Mouse (Mus musculus) cortical plate, adult 2 months (tissue): ENCODE results near the gene Cst6. TPM values are rescaled to one million over a fixed set of nuclear protein-coding genes. Genes with fewer than 3 reads are reported as not detected.

Source experiments
- H3K27ac ChIP-seq: fragments of 200-500 bp; 2 replicates; pipeline ENCODE4 v1.5.1; 2012; ENCODE audit warnings: low read length, control low read depth, inconsistent platforms; ENCODE audit not compliant: insufficient read depth
- H3K4me1 ChIP-seq: fragments of 200-500 bp; 2 replicates; pipeline ENCODE4 v1.6.1; 2011; ENCODE audit warnings: low read length; ENCODE audit not compliant: control insufficient read depth, insufficient read depth
- H3K4me3 ChIP-seq: fragments of 200-500 bp; 2 replicates; pipeline ENCODE4 v1.5.1; 2011; ENCODE audit warnings: mild to moderate bottlenecking, low read length, control low read depth; ENCODE audit not compliant: insufficient read depth
- CTCF ChIP-seq: fragments of 200-500 bp; IDR thresholded peaks from 2 replicates; pipeline ENCODE4 v1.5.1; 2011; ENCODE audit warnings: mild to moderate bottlenecking, control low read depth, low read length; ENCODE audit not compliant: insufficient read depth; ENCODE audit errors: extremely low read depth
- POLR2A ChIP-seq: fragments of 200-500 bp; IDR thresholded peaks from 2 replicates; pipeline ENCODE4 v1.6.1; 2011; ENCODE audit warnings: mild to moderate bottlenecking, low read length, control low read depth; ENCODE audit not compliant: insufficient read depth; ENCODE audit errors: extremely low read depth
- polyA plus RNA-seq: library from polyadenylated mRNA; depleted of rRNA; stranded (reverse); fragments of >200 nt; gene quantifications from 2 replicates; pipeline ENCODE4 v1.2.3, GENCODE M21; 2012

The Cst6 gene
- polyA plus RNA-seq, 1 experiment = 22.3 TPM

DNA sequence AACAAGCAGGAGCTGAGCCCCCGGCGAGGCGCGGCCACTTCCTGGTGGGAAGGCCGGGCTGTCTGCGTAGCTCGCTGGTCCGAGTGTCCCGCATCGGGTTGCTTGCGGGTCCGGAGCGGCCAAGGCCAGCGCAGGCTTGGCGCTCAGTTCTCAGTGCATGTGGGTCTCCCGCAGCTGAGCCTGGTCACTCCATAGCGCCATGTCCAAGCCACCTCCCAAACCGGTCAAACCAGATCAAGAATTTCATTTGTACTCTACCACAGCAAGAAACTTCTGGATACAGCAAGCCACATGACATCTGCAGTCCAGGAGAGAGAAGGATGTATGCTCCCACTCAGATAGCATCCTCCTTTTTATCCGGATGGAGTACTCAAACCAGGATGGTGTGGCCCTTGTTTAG, 21.4 kb downstream of the Cst6 start:
- H3K27ac ChIP-seq = no peak overlapping the region
- TF ChIP-seq CTCF = no peak
- TF ChIP-seq POLR2A = no peak
- no peak overlapping the region for H3K4me3 ChIP-seq
- H3K4me1 ChIP-seq = no peaks in the 10 kb centered on the region

- Histone ChIP-seq H3K4me3 (no peak overlapping the region), H3K4me1 (no peaks in the 10 kb centered on the region), H3K27ac (no peak overlapping the region)
- TF ChIP-seq CTCF (no peak), POLR2A (no peak)
These were observed 25.6 kb downstream of the Cst6 start for GRCm38 (mm10) chr19:5323801-5324200.

DNA sequence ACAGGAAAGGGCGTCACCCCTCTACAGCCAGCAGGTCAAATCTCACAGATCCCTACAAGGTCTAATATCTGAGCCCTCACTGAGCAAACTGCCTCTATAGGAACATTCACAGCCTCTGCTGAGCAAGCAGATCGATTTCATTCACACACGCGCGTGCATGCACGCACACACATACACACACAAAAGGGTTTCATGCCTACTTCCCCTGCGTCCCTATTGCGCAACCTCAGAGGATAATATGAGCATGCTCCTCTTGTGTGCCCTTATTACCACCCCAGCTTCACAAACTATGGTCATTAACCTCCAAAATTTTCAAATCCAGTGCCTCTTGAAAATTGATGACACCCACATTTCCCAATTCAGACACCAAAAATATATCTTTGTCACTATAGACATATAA, 36.2 kb downstream of the Cst6 start:
- Histone ChIP-seq H3K4me1 (no peaks in the 10 kb centered on the region), H3K4me3 (no peak overlapping the region), H3K27ac (no peak overlapping the region)
- no peak for TF ChIP-seq CTCF
- TF ChIP-seq POLR2A = no peak

- no peak overlapping the region for H3K4me3 ChIP-seq
- H3K4me1 ChIP-seq = no peaks in the 10 kb centered on the region
- TF ChIP-seq CTCF = no peak
- TF ChIP-seq POLR2A = no peak
- no peak overlapping the region for H3K27ac ChIP-seq
These were observed 40.3 kb downstream of the Cst6 start for GRCm38 (mm10) chr19:5309025-5309424.

- TF ChIP-seq CTCF = no peak
- TF ChIP-seq POLR2A = no peak
- H3K4me3 ChIP-seq = no peak overlapping the region
- H3K27ac ChIP-seq = no peak overlapping the region
- H3K4me1 ChIP-seq = no peaks in the 10 kb centered on the region
These were observed 42.2 kb downstream of the Cst6 start for GRCm38 (mm10) chr19:5306968-5307734.

- no peaks in the 10 kb centered on the region for H3K4me1 ChIP-seq
- H3K4me3 ChIP-seq = no peak overlapping the region
- no peak overlapping the region for H3K27ac ChIP-seq
- TF ChIP-seq POLR2A = no peak
- peak; percentile 23; the same call in 1 of the 2 replicates for TF ChIP-seq CTCF
These were observed 43.1 kb downstream of the Cst6 start for GRCm38 (mm10) chr19:5306279-5306678.

GRCm38 (mm10) chr19:5302455-5302854, 46.9 kb downstream of the Cst6 start:
- Histone ChIP-seq H3K27ac (no peak overlapping the region), H3K4me3 (no peak overlapping the region), H3K4me1 (peaks cover 8% of the 10 kb centered on the region; the same call in 1 of the 2 replicates)
- TF ChIP-seq POLR2A (no peak), CTCF (peak; percentile 51)

DNA sequence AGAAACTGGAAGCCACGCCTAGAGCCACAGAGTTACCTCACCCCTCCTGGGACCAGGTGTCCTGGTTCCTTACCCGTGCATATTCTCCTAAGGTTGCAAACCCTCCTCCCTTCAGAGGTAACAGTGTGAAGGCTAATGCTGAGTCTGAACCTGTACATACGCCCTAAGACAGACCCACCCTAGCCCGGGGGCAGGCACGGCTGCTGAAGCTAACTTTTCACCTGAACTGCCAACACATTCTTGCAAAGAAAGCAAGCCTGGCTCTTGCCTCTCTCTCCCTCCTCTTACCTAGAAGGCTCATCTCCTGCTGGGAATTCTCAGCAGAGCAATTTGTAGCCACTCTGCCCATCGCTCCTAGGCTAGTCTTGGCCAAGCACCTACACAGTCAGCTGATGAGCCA, 48.8 kb downstream of the Cst6 start:
- TF ChIP-seq CTCF (no peak), POLR2A (no peak)
- Histone ChIP-seq H3K4me3 (no peak overlapping the region), H3K4me1 (peaks cover 9% of the 10 kb centered on the region; the same call in 1 of the 2 replicates), H3K27ac (no peak overlapping the region)

DNA sequence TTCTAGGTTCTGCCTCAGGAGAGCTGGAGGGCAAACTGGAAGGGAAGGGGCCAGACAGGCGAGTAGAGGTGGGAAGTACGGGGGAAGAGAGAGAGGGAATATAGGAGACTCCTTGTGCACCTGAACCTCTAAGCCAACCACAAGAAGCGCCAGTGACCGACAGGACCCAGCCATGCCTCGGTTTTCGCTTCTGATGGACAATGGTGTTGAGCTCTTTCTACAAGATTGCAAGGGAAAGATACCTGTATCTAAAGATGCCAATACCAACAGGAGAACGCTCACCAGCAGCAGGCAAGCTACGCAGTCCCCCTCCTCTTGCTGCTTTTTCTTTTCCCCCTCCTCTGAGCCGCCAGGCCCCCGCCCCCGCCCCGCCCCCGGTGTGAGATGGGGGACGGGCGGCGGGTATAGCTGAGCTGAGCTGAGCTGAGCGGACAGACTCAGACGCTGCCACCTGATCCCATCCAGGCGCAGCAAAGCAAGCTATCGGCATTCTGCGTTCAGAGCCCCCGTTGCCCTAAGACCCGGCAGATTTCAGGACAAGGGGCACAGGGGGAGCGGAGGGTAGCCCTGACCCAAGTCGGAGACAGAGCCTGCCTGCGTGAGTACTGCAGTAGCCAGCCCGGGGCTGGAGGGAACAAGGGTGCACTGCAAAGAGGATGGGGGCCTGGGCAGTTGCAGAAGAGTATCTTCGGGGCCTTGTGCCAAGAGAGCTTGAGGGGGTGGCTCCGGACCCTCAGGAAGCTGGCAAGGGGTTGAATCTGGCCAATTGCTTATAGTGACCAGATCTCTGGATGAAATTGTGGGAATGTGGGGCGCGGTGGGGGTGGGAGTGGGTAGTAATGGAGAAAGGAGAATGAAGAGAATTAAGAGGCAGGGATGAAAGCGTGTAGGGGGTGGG, 51.2 kb downstream of the Cst6 start, which contains the start of gene Gal3st3:
TSS of gene Gal3st3 (plus strand) at position 429 of the 898 bp plus-strand sequence.
- TF ChIP-seq POLR2A (peak; percentile 64; the same call in 1 of the 2 replicates), CTCF (no peak)
- Histone ChIP-seq H3K4me1 (peaks cover 9% of the 10 kb centered on the region; the same call in 1 of the 2 replicates), H3K4me3 (peak within 1 kb of the TSS; percentile 93)

More for the DNA sequence above, 51.2 kb downstream of the Cst6 start, which contains the start of gene Gal3st3:
- peak within 1 kb of the TSS; percentile 94 for H3K27ac ChIP-seq
